Mouse (Mus musculus): ENCODE data around the gene Ntrk1. TPM values are rescaled to one million over a fixed set of nuclear protein-coding genes. Genes with fewer than 3 reads are reported as not detected.
"Not testable (repeated sequence)": the region's sequence is repeated elsewhere in the genome, so short reads cannot be mapped to it uniquely, and the experiment has no call there.

The Ntrk1 gene
- polyA plus RNA-seq (2012; rRNA removed): 1.4 and 3.8 TPM in 2 replicates

DNA sequence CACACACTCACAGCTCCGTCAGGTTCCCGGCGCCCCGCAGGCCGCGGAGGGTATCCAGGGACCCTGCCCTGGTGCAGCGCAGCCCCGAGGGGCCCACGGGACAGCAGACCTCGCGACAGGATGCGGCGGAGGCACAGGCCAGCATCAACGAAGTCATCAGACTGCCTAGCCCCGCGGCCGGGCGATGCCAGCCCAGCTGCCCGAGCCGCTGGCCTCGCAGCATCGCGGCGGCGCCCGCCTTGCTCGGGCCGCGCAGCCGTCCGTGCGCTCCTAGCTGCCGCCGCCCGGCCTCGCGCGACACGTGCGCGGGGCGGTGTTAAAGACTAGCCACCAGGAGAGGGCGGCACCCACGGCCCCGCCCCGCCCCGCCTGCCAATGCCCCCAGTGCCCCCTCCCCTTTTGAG lies at the start of gene Ntrk1:
TSS of gene Ntrk1 (minus strand) at position 241 of the 404 bp plus-strand sequence.
- TF ChIP-seq CTCF (IDR thresholded peaks at IDR 0.05; ENCODE audit: borderline replicate concordance, extremely low read depth, insufficient read depth, insufficient read length) (no peak), POLR2A (IDR thresholded peaks at IDR 0.05; ENCODE audit: borderline replicate concordance, extremely low read depth, insufficient read depth, insufficient read length, poor library complexity, severe bottlenecking) (no peak)
- no peak for DNase-seq (ENCODE audit: low read depth)

DNA sequence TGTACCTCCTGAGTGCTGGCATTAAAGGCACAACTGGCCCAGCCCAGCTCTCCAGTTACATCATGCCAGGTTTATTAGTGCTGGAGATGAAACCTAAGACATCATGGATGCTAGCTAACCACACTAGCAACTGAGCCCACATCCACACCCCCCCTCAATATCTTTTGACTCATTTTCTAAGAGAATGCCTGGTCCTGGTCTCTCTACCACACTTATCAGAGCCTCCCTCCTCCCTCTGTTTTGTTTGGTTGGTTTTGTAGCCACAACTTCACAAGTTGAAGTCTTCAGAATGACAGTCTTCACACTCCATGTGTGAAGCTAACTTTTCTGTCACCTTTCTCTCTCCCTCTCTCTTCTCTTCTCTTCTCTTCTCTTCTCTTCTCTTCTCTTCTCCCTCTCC lies 45.9 kb upstream of the Ntrk1 start:
- no peak for DNase-seq (ENCODE audit: low read depth)
- no peak for TF ChIP-seq CTCF (IDR thresholded peaks at IDR 0.05; ENCODE audit: borderline replicate concordance, extremely low read depth, insufficient read depth, insufficient read length)
- TF ChIP-seq POLR2A (IDR thresholded peaks at IDR 0.05; ENCODE audit: borderline replicate concordance, extremely low read depth, insufficient read depth, insufficient read length, poor library complexity, severe bottlenecking): no peak

DNA sequence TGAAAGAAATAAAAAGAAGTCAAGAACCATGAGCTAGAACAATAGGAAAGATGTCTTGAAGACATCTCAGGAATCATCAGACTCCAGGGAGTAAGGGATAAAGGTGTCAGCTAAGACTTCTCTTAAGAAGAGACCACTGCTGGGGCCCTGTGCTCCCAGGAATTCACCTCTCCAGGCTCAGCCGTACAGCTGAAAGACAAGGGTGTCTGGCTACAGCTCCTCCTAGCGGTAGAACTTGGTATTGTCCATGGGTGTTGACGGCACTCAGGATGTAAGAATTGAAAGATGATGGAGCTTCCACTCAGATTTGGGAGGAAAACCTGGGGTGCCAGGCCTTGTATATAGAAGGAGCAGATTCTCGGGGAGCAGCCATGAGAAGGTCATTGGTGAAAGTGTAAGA lies 43.7 kb upstream of the Ntrk1 start:
- no peak for TF ChIP-seq POLR2A (IDR thresholded peaks at IDR 0.05; ENCODE audit: borderline replicate concordance, extremely low read depth, insufficient read depth, insufficient read length, poor library complexity, severe bottlenecking)
- peak; percentile 90 for TF ChIP-seq CTCF (IDR thresholded peaks at IDR 0.05; ENCODE audit: borderline replicate concordance, extremely low read depth, insufficient read depth, insufficient read length)
- peak; percentile 76 for DNase-seq (ENCODE audit: low read depth)

DNA sequence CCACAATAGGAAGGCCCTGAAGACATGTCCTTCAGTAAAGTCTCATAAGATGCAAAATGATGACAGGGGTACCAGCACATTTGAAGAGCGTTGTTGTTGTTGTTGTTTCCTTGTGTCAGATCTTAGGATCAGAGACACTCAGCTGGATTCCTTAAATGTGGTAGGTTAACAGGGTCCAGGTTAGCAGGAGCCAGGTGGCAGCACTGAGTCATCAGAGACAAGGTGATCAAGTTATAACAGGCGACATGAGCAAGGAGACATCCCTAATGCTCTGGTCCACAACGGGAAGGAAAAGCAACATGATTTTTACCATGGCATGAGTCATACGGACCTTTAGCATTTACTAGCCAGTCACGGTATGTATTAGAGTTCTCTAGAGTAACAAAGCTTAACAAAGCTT lies 38.5 kb upstream of the Ntrk1 start:
- DNase-seq (ENCODE audit: low read depth): no peak
- TF ChIP-seq CTCF (IDR thresholded peaks at IDR 0.05; ENCODE audit: borderline replicate concordance, extremely low read depth, insufficient read depth, insufficient read length): no peak
- TF ChIP-seq POLR2A (IDR thresholded peaks at IDR 0.05; ENCODE audit: borderline replicate concordance, extremely low read depth, insufficient read depth, insufficient read length, poor library complexity, severe bottlenecking): no peak

DNA sequence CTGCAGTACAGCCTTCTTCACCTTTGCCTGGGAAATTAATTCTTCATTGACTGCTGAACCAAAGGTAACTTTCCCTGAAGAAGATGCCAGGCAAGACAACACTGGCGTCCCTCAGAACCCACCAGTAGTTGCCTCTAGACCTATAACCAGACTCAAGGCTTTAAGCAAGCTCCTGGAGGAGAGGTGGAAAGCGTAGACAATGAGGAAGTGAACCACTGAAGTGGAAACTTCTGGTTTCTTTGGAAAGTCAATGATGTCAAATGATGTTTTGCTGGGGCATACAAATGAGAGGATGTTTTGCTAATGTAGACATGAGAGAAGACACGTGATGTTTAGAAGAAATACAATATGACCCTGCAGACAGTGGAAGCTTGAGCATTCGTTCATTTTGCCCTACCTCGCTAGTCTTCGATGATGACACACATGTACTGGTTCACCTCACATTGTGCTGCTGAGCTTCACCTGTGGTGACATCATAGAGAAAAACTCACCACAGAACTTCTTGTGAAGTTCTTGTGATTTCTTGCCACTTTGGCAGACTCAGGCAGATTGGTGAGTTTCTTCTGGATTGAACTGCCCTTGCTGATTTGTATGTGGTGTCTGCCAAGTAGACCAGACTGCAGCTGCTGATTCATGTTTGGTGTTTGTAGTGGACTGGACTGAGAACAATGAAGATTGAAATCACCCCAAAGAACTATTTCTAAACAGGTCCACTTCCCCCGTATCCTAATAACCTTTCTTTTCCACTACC lies 37.3 kb upstream of the Ntrk1 start:
- TF ChIP-seq POLR2A (IDR thresholded peaks at IDR 0.05; ENCODE audit: borderline replicate concordance, extremely low read depth, insufficient read depth, insufficient read length, poor library complexity, severe bottlenecking): no peak
- no peak for TF ChIP-seq CTCF (IDR thresholded peaks at IDR 0.05; ENCODE audit: borderline replicate concordance, extremely low read depth, insufficient read depth, insufficient read length)

DNA sequence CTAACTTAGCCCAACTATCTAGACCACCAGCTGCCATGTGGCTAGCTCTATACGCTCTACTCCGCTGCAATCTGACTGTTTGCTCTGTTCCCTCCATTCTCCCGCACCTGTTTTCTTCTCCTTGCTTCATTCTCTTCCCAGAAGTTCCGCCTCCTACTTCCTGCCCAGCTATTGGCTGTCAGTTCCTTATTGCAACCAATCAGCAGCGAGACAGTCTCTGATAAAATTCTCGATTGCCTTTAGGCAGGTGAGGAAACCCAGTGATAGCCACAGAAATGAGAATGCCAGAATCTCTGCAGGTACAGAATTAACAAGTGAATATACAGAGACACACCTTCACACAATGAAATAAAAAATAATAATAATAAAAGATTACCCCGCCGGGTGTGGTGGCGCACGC lies 34.1 kb upstream of the Ntrk1 start:
- TF ChIP-seq CTCF (IDR thresholded peaks at IDR 0.05; ENCODE audit: borderline replicate concordance, extremely low read depth, insufficient read depth, insufficient read length) (no peak), POLR2A (IDR thresholded peaks at IDR 0.05; ENCODE audit: borderline replicate concordance, extremely low read depth, insufficient read depth, insufficient read length, poor library complexity, severe bottlenecking) (no peak)

More for the DNA sequence above, 37.3 kb upstream of the Ntrk1 start:
- no peak for DNase-seq (ENCODE audit: low read depth)

DNA sequence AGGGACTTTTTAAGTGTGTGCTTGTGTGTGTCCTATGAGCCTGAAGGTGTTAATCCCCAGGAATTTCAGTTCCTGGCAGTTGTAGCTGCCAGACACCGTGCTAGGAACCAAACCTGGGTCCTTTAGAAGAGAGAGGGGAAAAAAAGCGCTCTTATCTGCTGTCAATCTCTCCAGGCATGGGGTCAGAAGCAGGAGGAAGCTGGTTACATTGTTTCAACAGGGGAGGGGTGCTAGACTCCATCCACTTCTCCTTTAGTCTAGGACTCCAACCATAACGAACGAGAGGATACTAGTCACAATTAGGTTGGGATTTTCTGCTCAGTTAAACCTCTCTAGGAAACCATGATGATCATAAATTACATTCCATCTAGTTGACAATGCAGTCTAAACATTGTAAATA lies 33.5 kb upstream of the Ntrk1 start:
- DNase-seq (ENCODE audit: low read depth): no peak
- TF ChIP-seq CTCF (IDR thresholded peaks at IDR 0.05; ENCODE audit: borderline replicate concordance, extremely low read depth, insufficient read depth, insufficient read length): no peak

More for the DNA sequence above, 34.1 kb upstream of the Ntrk1 start:
- no peak for DNase-seq (ENCODE audit: low read depth)

DNA sequence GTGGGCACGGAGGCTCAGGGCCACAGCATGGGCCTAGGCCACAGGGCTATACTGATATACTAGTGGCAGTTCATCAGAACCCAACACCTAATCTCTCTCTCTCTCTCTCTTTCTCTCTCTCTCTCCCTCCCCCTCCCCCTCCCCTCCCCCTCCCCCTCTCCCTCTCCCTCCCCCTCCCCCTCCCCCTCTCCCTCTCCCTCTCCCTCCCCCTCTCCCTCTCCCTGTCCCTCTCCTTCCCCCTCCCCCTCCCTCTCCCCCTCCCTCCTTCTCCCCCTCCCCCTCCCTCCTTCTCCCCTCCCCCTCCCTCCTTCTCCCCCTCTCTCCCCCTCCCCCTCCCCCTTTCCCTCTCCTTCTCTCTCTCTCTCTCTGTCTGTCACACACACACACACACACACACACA lies 29.2 kb upstream of the Ntrk1 start, which contains the start of gene Pear1:
TSS of gene Pear1 (minus strand) at position 101 of the 400 bp plus-strand sequence.
- DNase-seq (ENCODE audit: low read depth): not testable (repeated sequence)

DNA sequence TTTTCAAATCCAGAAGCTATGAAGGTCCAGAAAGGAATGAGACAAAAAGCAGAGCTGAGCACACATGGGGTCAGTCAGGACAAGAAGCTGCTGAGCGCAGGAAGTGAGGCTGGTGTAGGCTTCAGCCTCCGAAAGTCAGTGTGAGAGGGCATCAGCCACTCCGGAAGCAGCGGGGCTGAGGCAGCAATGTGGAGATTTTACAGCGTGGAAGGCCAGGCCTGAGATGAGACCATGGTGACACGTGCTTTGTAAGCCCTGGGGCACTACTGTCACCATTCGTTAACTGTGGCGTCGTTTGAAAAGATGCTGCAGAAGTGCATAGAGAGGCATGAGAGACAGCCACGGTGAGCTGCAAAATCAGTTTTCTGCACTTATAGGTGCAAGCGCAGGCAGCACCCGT lies 23.3 kb upstream of the Ntrk1 start:
- peak; percentile 37 for DNase-seq (ENCODE audit: low read depth)
- no peak for TF ChIP-seq POLR2A (IDR thresholded peaks at IDR 0.05; ENCODE audit: borderline replicate concordance, extremely low read depth, insufficient read depth, insufficient read length, poor library complexity, severe bottlenecking)
- no peak for TF ChIP-seq CTCF (IDR thresholded peaks at IDR 0.05; ENCODE audit: borderline replicate concordance, extremely low read depth, insufficient read depth, insufficient read length)

DNA sequence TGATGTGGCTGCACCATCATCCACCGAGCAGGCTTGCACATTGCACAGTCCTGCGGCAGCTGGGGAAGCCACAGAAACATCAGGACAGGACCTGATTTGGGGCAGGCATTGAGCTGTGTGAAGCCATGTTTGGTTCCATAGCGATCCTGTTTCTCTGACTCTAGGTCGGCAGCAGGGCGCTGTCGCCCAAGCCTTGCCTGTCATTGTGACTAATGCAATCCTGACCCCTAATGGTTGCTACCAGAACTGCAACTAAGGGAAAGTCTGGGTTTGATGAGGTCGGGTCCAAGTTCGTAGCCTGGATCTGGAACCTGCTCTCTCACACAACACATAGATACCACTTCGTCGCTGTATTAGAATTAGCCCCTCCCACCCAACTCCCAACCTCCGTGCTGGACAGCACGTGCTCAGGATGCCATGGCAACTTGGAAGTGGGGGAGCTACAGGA lies 21.7 kb upstream of the Ntrk1 start:
- DNase-seq (ENCODE audit: low read depth): peak; percentile 86
- TF ChIP-seq POLR2A (IDR thresholded peaks at IDR 0.05; ENCODE audit: borderline replicate concordance, extremely low read depth, insufficient read depth, insufficient read length, poor library complexity, severe bottlenecking) (no peak), CTCF (IDR thresholded peaks at IDR 0.05; ENCODE audit: borderline replicate concordance, extremely low read depth, insufficient read depth, insufficient read length) (peak; percentile 88)

DNA sequence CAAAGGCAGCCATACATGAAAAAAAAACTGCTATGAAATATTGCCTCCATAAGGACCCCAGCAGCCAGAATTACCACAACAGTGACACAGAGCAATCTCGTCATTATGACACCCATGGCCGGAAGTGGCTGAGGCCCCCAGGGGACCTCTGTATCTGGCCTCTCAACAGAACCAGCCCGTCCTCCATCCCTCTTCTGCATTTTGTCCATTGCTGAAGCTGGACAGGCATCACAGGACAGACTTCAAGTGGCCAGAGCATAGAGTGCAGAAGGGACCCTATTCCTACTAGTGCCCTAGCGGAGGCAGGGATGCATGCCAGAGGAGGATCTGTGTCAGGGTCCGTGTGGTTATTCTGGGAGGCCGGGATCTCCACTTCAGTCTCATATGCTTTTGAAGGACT lies 21.2 kb upstream of the Ntrk1 start:
- TF ChIP-seq CTCF (IDR thresholded peaks at IDR 0.05; ENCODE audit: borderline replicate concordance, extremely low read depth, insufficient read depth, insufficient read length) (no peak), POLR2A (IDR thresholded peaks at IDR 0.05; ENCODE audit: borderline replicate concordance, extremely low read depth, insufficient read depth, insufficient read length, poor library complexity, severe bottlenecking) (no peak)
- no peak for DNase-seq (ENCODE audit: low read depth)

DNA sequence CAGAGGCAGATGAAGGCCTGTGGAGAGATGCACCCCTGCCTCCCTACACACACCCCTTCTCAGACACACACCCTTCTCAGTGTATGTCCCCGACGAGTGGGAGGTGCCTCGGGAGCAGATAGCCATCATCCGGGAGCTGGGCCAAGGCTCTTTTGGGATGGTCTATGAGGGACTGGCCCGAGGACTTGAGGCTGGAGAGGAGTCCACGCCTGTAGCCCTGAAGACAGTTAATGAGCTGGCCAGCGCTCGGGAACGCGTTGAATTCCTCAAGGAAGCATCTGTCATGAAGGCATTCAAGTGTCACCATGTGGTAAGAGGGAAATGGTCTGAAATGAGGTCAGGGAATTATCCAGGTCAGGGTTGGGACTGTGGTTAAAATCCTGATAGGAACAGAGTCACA lies 17.9 kb upstream of the Ntrk1 start:
- no peak for DNase-seq (ENCODE audit: low read depth)
- no peak for TF ChIP-seq POLR2A (IDR thresholded peaks at IDR 0.05; ENCODE audit: borderline replicate concordance, extremely low read depth, insufficient read depth, insufficient read length, poor library complexity, severe bottlenecking)
- TF ChIP-seq CTCF (IDR thresholded peaks at IDR 0.05; ENCODE audit: borderline replicate concordance, extremely low read depth, insufficient read depth, insufficient read length): no peak
